Mouse (Mus musculus) urinary bladder, postnatal 14 days (tissue): Measurements from ENCODE around the gene 2310039H08Rik.

Experiments
- DNase-seq: peaks from one replicate; pipeline ENCODE4 v3.0.0; 2021; ENCODE audit warnings: low spot score

2310039H08Rik gene

GRCm38 (mm10) chr17:46810672-46811071 lies 38.2 kb downstream of the 2310039H08Rik start:
- no peak for DNase-seq

- no peak for DNase-seq
Observed at GRCm38 (mm10) chr17:46812442-46812841, 40.0 kb downstream of the 2310039H08Rik start.

GRCm38 (mm10) chr17:46813637-46814036 lies 41.2 kb downstream of the 2310039H08Rik start:
- no peak for DNase-seq

- no peak for DNase-seq
Observed at GRCm38 (mm10) chr17:46814497-46814896, 42.1 kb downstream of the 2310039H08Rik start.

- DNase-seq = no peak
Observed at GRCm38 (mm10) chr17:46816306-46816705, 43.9 kb downstream of the 2310039H08Rik start.

- DNase-seq = no peak
Observed at GRCm38 (mm10) chr17:46817734-46818158, 45.3 kb downstream of the 2310039H08Rik start.

- no peak for DNase-seq
Observed at GRCm38 (mm10) chr17:46820628-46821027, 48.2 kb downstream of the 2310039H08Rik start.
